Mouse (Mus musculus): ENCODE data around the gene Ccdc15. TPM values are rescaled to one million over a fixed set of nuclear protein-coding genes. Genes with fewer than 3 reads are reported as not detected.

The Ccdc15 gene
- polyA plus RNA-seq, 1 experiment from 2014 or later, result 7.1 TPM

GRCm38 (mm10) chr9:37367301-37368080, 19.3 kb upstream of the Ccdc15 start, which contains the start of gene Hepacam:
Gene Hepacam (plus strand): TSS chr9:37367351.
- no peak for ATAC-seq (replicated peaks; ENCODE audit: low FRiP score)
- H3K4me2 ChIP-seq, result no peak within 1 kb of the TSS
- 85% methylated on average over 17 of the region's 17 CpGs for WGBS
- no peaks in the 10 kb centered on the region for H3K9me3 ChIP-seq (replicated peaks)
- H3K36me3 ChIP-seq, result no peaks in the 10 kb centered on the region
- no peak within 1 kb of the TSS for H3K4me3 ChIP-seq (replicated peaks)
- 0 out of 2 replicates have a peak within 1 kb of the TSS, but pooled peaks have one; percentile 22 for H3K27ac ChIP-seq
- no peak within 1 kb of the TSS for H3K9ac ChIP-seq
- H3K27me3 ChIP-seq, result no peaks in the 10 kb centered on the region
- no peaks in the 10 kb centered on the region for H3K4me1 ChIP-seq

- no peaks in the 10 kb centered on the region for H3K9me3 ChIP-seq (replicated peaks)
- no peak overlapping the region for H3K9ac ChIP-seq
- H3K27ac ChIP-seq, result no peak overlapping the region
- WGBS, result 64% methylated on average over 5 of the region's 5 CpGs
- H3K4me1 ChIP-seq, result no peaks in the 10 kb centered on the region
- no peak overlapping the region for H3K4me2 ChIP-seq
- no peak overlapping the region for H3K4me3 ChIP-seq (replicated peaks)
- H3K36me3 ChIP-seq, result no peaks in the 10 kb centered on the region
- H3K27me3 ChIP-seq, result no peaks in the 10 kb centered on the region
- ATAC-seq (replicated peaks; ENCODE audit: low FRiP score), result no peak
Observed at GRCm38 (mm10) chr9:37365706-37366105, 17.5 kb upstream of the Ccdc15 start.

DNA sequence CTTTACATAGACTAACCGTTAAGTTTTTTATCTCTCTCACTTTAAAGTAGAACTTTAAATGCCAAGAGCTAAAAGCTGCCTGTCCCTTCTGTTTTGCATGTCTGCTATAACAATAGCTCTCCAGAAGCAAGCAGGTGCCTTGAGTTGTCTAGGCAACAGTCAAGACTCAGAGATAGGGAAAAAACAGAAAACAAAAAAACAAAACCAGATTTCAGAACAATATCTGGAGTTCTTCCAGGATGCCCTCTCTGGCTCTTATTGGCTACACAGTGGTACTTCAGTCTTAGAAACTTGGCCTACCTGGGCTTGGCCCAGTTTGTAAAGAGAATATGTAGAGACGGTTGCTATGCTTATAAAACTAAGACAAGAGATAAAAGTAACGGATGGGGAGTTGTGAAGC, 16.2 kb upstream of the Ccdc15 start:
- Histone ChIP-seq H3K9me3 (replicated peaks) (no peaks in the 10 kb centered on the region), H3K4me3 (replicated peaks) (no peak overlapping the region), H3K36me3 (no peaks in the 10 kb centered on the region), H3K9ac (no peak overlapping the region), H3K27ac (no peak overlapping the region), H3K4me2 (no peak overlapping the region), H3K27me3 (no peaks in the 10 kb centered on the region), H3K4me1 (peaks cover 6% of the 10 kb centered on the region)
- 83% methylated on average over 3 of the region's 3 CpGs for WGBS
- ATAC-seq (replicated peaks; ENCODE audit: low FRiP score), result no peak

DNA sequence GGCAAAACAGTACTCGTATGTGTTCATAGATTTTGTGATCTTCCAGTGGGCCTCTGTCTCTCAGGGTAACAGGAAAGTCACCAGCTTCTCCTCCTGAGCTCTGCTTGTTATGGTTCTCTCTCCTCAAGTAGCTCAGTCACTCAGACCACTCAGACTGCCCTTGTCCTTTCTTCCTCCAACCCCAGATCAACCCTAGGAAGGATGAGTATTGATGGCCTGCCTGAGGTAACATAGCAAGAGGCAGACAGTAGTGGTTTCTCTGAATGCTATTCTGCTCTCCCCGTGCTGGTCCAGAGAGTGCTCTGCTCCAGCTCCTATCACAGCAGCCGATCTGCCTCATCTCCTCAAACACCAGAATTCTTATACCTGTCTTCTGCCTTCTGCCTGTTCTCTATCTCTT, 15.3 kb upstream of the Ccdc15 start:
- ATAC-seq (replicated peaks; ENCODE audit: low FRiP score), result no peak
- no peak overlapping the region for H3K4me3 ChIP-seq (replicated peaks)
- no peaks in the 10 kb centered on the region for H3K36me3 ChIP-seq
- H3K4me1 ChIP-seq, result peaks cover 9% of the 10 kb centered on the region
- 66% methylated on average over 3 of the region's 3 CpGs for WGBS
- H3K27ac ChIP-seq, result no peak overlapping the region
- no peaks in the 10 kb centered on the region for H3K9me3 ChIP-seq (replicated peaks)
- H3K27me3 ChIP-seq, result no peaks in the 10 kb centered on the region
- H3K9ac ChIP-seq, result no peak overlapping the region
- H3K4me2 ChIP-seq, result no peak overlapping the region

DNA sequence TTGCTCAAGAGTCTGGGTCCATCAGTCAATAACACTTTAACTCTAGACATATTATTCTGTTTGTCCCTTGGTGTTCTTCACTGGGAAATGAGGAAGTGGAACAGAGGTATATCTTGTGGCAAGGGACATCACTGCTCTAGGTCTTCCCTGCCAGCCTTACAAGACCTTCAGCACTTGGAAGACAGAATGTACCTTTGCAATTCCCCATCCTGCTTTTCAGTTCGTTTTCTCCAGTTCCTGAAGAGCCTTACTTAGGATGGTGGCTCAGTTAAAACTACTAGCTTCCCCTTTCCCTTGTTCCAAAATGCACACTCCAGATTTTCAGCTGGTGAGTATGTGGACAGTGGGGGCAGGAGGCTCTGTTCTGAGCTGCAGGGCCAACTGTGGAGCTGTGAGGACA, 14.6 kb upstream of the Ccdc15 start:
- Histone ChIP-seq H3K27me3 (no peaks in the 10 kb centered on the region), H3K36me3 (no peaks in the 10 kb centered on the region), H3K4me3 (replicated peaks) (no peak overlapping the region), H3K4me1 (peaks cover 9% of the 10 kb centered on the region), H3K9ac (no peak overlapping the region), H3K4me2 (no peak overlapping the region), H3K9me3 (replicated peaks) (no peaks in the 10 kb centered on the region), H3K27ac (no peak overlapping the region)
- ATAC-seq (replicated peaks; ENCODE audit: low FRiP score), result no peak
- WGBS, result 66% methylated on average over 1 of the region's 1 CpGs

DNA sequence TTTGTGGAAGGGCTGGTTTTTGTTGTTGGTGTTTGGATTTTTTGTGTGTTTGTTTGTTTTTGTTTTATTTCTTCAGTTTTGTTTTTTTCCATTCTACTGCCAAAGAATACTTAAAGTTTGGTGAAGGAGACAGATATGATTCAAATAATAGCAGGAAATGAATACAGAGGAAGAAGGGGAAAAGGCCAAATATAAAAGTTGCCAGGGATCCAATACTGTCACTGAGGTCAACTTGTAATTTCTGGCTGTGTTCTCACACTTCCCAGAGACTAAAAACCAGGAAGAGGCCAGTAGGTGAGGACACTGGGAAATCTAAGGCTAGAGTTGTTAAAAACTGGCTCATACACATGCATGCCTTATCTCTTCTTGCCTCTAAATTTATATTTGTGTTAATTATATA, 13.9 kb upstream of the Ccdc15 start:
- Histone ChIP-seq H3K4me3 (replicated peaks) (no peak overlapping the region), H3K27ac (no peak overlapping the region), H3K9me3 (replicated peaks) (no peaks in the 10 kb centered on the region), H3K4me2 (no peak overlapping the region), H3K4me1 (peaks cover 9% of the 10 kb centered on the region), H3K36me3 (no peaks in the 10 kb centered on the region), H3K9ac (no peak overlapping the region), H3K27me3 (no peaks in the 10 kb centered on the region)
- no peak for ATAC-seq (replicated peaks; ENCODE audit: low FRiP score)

DNA sequence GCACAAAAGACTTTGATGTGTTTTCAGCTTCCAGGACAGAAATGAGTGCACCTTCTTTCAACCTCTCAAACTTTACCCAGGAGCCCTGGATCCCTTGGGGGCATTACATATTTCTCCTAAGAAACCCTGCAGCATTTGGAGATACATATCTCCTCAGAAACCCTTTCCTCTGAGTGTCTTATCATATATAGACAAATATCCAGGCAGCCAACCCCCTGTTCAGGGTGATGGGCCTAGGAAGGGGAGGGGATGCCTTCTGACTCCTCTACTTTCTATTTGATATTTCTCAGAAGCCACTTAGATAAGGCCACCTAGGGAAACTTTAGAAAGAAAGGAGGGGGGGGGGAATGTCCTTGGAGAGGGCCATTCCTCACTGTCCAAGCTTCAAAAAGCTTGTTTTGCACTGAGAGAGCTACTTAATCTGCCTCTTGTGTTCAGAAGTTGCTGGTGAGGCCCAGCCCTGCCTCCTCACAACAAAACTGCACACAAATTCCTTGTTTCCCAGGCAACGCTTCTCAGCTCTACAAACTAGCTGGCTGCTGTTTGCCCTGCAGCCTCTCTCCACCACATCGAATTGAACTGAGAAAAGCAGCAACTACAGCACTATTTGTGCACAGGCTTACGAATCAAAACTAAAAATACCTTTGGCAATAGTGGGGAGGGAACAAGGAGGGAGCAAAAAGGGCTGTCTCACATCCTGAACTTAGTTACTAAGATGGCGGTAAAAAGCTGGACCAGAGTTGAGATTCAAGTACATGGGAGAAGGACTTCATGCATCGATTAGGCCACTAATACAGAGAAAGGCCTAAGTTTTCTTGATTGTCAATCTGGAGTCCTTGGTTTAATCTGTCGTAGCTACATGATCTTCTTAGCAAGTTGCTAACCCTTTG, 11.3 kb upstream of the Ccdc15 start:
- 61% methylated on average over 6 of the region's 6 CpGs for WGBS
- Histone ChIP-seq H3K27me3 (no peaks in the 10 kb centered on the region), H3K27ac (peak overlapping the region; percentile 33; the same call in 1 of the 2 replicates), H3K9ac (no peak overlapping the region), H3K36me3 (no peaks in the 10 kb centered on the region), H3K4me2 (no peak overlapping the region), H3K4me1 (peaks cover 9% of the 10 kb centered on the region), H3K9me3 (replicated peaks) (no peaks in the 10 kb centered on the region), H3K4me3 (replicated peaks) (no peak overlapping the region)
- ATAC-seq (replicated peaks; ENCODE audit: low FRiP score), result peak; percentile 74; the same call in 1 of the 2 replicates

DNA sequence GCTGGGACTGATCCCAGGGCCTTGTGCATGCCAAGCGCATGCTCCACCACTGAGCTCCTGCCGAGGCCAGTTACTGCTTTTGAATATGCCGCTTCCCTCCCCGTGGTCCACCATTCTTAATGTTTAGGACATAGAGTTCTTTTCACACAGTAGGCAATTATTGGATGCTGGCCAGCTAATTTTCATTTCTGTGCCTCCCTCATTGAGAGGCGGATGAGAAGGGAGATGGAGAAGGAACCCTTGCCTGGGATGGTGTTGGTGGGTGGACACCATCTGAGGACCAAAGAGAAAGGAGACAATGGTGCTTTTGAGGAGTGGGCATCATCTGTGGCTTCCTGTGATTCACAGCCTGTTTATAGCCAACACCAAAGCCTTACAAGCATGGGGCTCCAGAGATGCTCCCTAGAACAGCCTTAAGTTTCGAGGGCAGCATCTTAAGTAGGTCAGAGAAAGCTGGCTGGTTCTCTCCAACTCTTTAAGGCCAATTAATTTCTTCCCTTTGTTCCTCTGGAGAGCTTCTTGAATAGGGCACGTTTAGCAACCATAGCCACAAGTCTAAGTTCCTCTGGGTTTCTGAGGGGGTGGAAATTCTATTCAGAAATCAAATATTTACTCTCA, 10.6 kb upstream of the Ccdc15 start:
- Histone ChIP-seq H3K4me3 (replicated peaks) (no peak overlapping the region), H3K27me3 (no peaks in the 10 kb centered on the region), H3K36me3 (no peaks in the 10 kb centered on the region), H3K27ac (no peak overlapping the region), H3K4me2 (no peak overlapping the region), H3K4me1 (peaks cover 9% of the 10 kb centered on the region), H3K9me3 (replicated peaks) (no peaks in the 10 kb centered on the region), H3K9ac (no peak overlapping the region)
- 88% methylated on average over 7 of the region's 7 CpGs for WGBS
- ATAC-seq (replicated peaks; ENCODE audit: low FRiP score), result no peak

DNA sequence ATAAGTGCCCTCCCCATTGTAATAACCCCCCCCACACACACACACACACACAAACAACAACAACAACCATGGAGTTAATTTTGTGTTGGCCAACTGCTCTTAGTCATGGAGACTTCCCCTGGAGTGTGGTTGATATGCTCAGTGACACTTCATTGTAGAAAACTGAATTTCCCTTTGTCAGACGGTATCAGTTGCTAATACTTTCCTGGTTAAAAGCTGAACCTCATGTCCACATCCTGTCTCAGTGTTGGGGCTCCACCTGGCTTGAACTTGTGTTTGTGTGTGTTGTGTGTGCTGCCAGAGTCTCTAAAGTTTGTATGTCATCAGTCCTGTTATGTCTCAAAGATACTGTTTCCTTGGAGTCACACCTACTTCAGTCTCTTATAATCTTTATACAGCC, 6.3 kb upstream of the Ccdc15 start:
- Histone ChIP-seq H3K4me1 (peaks cover 4% of the 10 kb centered on the region), H3K27me3 (0 out of 2 replicates have a peak, but pooled peaks cover 3% of the 10 kb centered on the region), H3K4me3 (replicated peaks) (no peak overlapping the region), H3K9ac (no peak overlapping the region), H3K4me2 (no peak overlapping the region), H3K27ac (no peak overlapping the region), H3K36me3 (no peaks in the 10 kb centered on the region), H3K9me3 (replicated peaks) (no peaks in the 10 kb centered on the region)
- 67% methylated on average over 1 of the region's 1 CpGs for WGBS
- ATAC-seq (replicated peaks; ENCODE audit: low FRiP score), result no peak

GRCm38 (mm10) chr9:37351266-37351665, 3.0 kb upstream of the Ccdc15 start:
- no peaks in the 10 kb centered on the region for H3K36me3 ChIP-seq
- H3K4me1 ChIP-seq, result peaks cover 13% of the 10 kb centered on the region
- H3K27me3 ChIP-seq, result 0 out of 2 replicates have a peak, but pooled peaks cover 3% of the 10 kb centered on the region
- no peak overlapping the region for H3K4me2 ChIP-seq
- no peak overlapping the region for H3K27ac ChIP-seq
- H3K9me3 ChIP-seq (replicated peaks), result no peaks in the 10 kb centered on the region
- 63% methylated on average over 2 of the region's 2 CpGs for WGBS
- H3K9ac ChIP-seq, result no peak overlapping the region
- no peak for ATAC-seq (replicated peaks; ENCODE audit: low FRiP score)
- H3K4me3 ChIP-seq (replicated peaks), result no peak overlapping the region

DNA sequence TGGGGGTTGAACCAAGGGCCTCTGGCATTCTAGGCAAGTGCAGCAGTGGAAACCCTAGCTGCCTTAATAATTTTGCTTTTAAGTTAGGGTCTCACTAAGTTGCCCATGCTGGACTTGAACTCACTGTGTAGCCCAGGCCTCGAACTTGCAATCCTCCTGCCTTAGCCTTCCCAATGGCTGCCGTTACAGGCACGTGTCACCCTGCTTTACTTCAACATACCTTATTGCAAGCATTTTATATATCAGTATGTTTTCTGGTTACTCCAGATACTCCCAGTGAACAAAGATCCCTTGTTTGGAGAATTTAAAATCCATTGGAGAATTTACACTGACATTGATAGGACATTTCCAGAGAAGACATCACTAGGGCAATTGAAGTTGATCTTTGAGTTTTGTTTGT, 818 bp upstream of the Ccdc15 start:
- H3K27ac ChIP-seq, result no peak overlapping the region
- no peaks in the 10 kb centered on the region for H3K36me3 ChIP-seq
- H3K9me3 ChIP-seq (replicated peaks), result no peaks in the 10 kb centered on the region
- 0 out of 2 replicates have a peak, but pooled peaks cover 3% of the 10 kb centered on the region for H3K27me3 ChIP-seq
- peak overlapping the region; percentile 84 for H3K4me3 ChIP-seq (replicated peaks)
- ATAC-seq (replicated peaks; ENCODE audit: low FRiP score), result no peak
- 92% methylated on average over 3 of the region's 3 CpGs for whole genome bisulfite sequencing
- H3K9ac ChIP-seq, result no peak overlapping the region
- peak overlapping the region; percentile 76 for H3K4me2 ChIP-seq
- H3K4me1 ChIP-seq, result peaks cover 13% of the 10 kb centered on the region

Data from kidney, embryonic 15.5 days (tissue).